Mouse (Mus musculus) myocyte (in vitro differentiated cells): ENCODE measurements around the gene Dusp27.

Experiments
- MAX ChIP-seq: IDR thresholded peaks from one replicate; pipeline ENCODE4 v1.6.1; 2011; ENCODE audit warnings: low read depth, mild to moderate bottlenecking, control low read depth
- POLR2A ChIP-seq: IDR thresholded peaks from one replicate; pipeline ENCODE4 v1.6.1; 2011; ENCODE audit warnings: low read depth, mild to moderate bottlenecking, control low read depth, moderate library complexity; ENCODE audit not compliant: insufficient read length

DNA sequence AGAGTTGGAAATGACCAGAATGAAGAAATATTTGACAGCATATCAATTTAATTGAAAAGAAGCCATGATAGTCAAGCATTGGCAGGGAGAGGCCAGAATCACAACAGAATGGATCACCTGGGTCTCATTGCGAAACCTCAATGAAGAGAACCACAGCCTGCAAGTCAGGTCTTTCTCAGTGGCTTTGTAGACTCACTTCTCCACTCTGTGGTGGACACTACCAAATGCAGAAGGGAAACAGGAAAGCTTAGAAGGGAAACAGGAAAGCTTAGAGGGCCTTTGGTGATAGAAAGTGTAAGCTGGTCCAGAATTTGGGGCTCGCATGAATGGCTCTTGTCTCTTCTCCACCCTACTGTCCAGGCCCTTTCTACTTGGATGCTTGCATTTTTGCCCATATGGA, 29.6 kb downstream of the Dusp27 start:
- TF ChIP-seq POLR2A (no peak), MAX (no peak)
